Mouse (Mus musculus) liver, postnatal 0 days (tissue): Measurements from ENCODE around the gene Mrpl28. TPM values are rescaled to one million over a fixed set of nuclear protein-coding genes. Genes with fewer than 3 reads are reported as not detected.
"Not testable (repeated sequence)": the region's sequence is repeated elsewhere in the genome, so short reads cannot be mapped to it uniquely, and the experiment has no call there.

Experiments used
- ATAC-seq: fragments of 200-750 bp; cut with Nextera tagmentation; 2 replicates; pipeline ENCODE4 v1.8.0; 2017; ENCODE audit warnings: mild to moderate bottlenecking, moderate library complexity
- DNase-seq: peaks from one replicate; pipeline ENCODE4 v3.0.0-alpha.2; 2016
- H3K27ac ChIP-seq: fragments of 300-500 bp; sonication (generic); 2 replicates; pipeline ENCODE4 v1.5.1; 2014; ENCODE audit warnings: antibody characterized with exemption, moderate library complexity, mild to moderate bottlenecking, low read depth
- H3K27me3 ChIP-seq: fragments of 300-500 bp; sonication (generic); 2 replicates; pipeline ENCODE4 v1.6.1; 2014; ENCODE audit warnings: low read length, control low read depth, mixed read lengths; ENCODE audit not compliant: insufficient read depth
- H3K36me3 ChIP-seq: fragments of 300-500 bp; sonication (generic); replicated peaks from 2 replicates; pipeline ENCODE4 v1.6.1; 2014; ENCODE audit warnings: mild to moderate bottlenecking, control low read depth, low read length, moderate library complexity, mixed read lengths; ENCODE audit not compliant: insufficient read depth
- H3K4me1 ChIP-seq: fragments of 300-500 bp; sonication (generic); 2 replicates; pipeline ENCODE4 v1.6.1; 2014; ENCODE audit warnings: antibody characterized with exemption, mild to moderate bottlenecking, control low read depth; ENCODE audit not compliant: insufficient read depth
- H3K4me2 ChIP-seq: fragments of 300-500 bp; sonication (generic); 2 replicates; pipeline ENCODE4 v1.6.1; 2014; ENCODE audit warnings: low read depth, mild to moderate bottlenecking, low read length, moderate library complexity, mixed read lengths
- H3K4me3 ChIP-seq: fragments of 300-500 bp; sonication (generic); 2 replicates; pipeline ENCODE4 v1.5.1; 2014; ENCODE audit warnings: low read depth, low read length
- H3K9ac ChIP-seq: fragments of 300-500 bp; sonication (generic); replicated peaks from 2 replicates; pipeline ENCODE4 v1.6.1; 2014; ENCODE audit warnings: mild to moderate bottlenecking, moderate library complexity
- H3K9me3 ChIP-seq: fragments of 300-500 bp; sonication (generic); 2 replicates; pipeline ENCODE4 v1.6.1; 2016; ENCODE audit warnings: mild to moderate bottlenecking, control low read depth, low read length, mixed read lengths
- CTCF ChIP-seq: sonication (generic); IDR thresholded peaks from 2 replicates; pipeline ENCODE4 v1.5.1; 2016; ENCODE audit warnings: antibody characterized with exemption, low read depth
- EP300 ChIP-seq: IDR thresholded peaks from 2 replicates; pipeline ENCODE4 v1.6.1; 2016; ENCODE audit warnings: antibody characterized with exemption, low read depth, mild to moderate bottlenecking
- WGBS: fragments of 180-500 bp; shearing (Covaris S2); extraction: QIAGEN DNeasy Blood & Tissue Kit; methylation state at CpG from one replicate; pipeline ENCODE4 v1.1.7; 2014; ENCODE audit not compliant: insufficient replicate concordance; 5-methylcytosine and 5-hydroxymethylcytosine counted together
- polyA plus RNA-seq: library from polyadenylated mRNA; unstranded; fragments of >200 nt; fragmentation: Nextera tagmentation; extraction: Ambion mirVana; gene quantifications from 2 replicates; pipeline ENCODE4 v1.2.1, GENCODE M21; 2015

The Mrpl28 gene
- polyA plus RNA-seq, 1 experiment from 2014 or later = 85.9 TPM

DNA sequence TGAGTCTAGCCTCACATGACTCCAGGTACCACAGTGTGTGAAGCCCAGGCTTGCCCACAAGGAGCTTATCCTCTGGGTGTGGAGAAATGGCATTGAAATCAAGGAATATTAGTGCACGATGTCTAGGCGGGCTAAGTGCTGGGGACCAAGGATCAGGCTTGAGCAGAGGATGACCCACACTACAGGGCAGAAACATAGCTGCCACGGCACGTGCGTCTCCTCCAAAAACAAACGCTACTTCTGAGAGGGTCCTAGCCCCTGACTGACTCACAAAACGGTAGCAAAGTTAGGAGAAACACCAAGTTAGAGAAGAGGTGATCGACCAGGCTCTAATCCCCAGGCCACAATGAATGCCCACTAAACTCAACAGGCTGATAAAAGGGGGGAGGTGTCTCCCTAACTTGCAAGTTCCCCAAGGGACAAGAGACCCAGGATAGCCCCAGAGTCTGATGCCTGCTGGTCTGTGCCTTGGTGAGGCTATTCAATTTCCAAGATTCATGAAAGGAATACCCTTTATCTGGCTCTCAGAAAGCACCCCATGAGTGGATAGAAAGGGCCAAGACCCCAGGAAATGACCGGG, 28.7 kb upstream of the Mrpl28 start:
- H3K9me3 ChIP-seq = no peaks in the 10 kb centered on the region
- no peaks in the 10 kb centered on the region for H3K27me3 ChIP-seq
- WGBS = 34% methylated on average over 9 of the region's 9 CpGs
- no peak for ATAC-seq
- H3K27ac ChIP-seq = no peak overlapping the region
- no peaks in the 10 kb centered on the region for H3K36me3 ChIP-seq
- peaks cover 12% of the 10 kb centered on the region for H3K4me1 ChIP-seq
- H3K4me3 ChIP-seq = peak overlapping the region; percentile 50
- no peak for DNase-seq
- peak overlapping the region; percentile 85 for H3K4me2 ChIP-seq
- H3K9ac ChIP-seq = peak overlapping the region; percentile 63
- TF ChIP-seq EP300 (no peak), CTCF (no peak)

- ATAC-seq (peak; percentile 75), DNase-seq (peak; percentile 70)
- TF ChIP-seq CTCF = no peak
- no peak for TF ChIP-seq EP300
- peak within 1 kb of the TSS; percentile 85 for H3K4me2 ChIP-seq
- 2% methylated on average over 47 of the region's 47 CpGs for WGBS
- H3K4me3 ChIP-seq = peak within 1 kb of the TSS; percentile 50
- no peak within 1 kb of the TSS for H3K27ac ChIP-seq
- H3K9me3 ChIP-seq = no peaks in the 10 kb centered on the region
- H3K9ac ChIP-seq = peak within 1 kb of the TSS; percentile 63
- H3K36me3 ChIP-seq = no peaks in the 10 kb centered on the region
- H3K4me1 ChIP-seq = peaks cover 12% of the 10 kb centered on the region
- no peaks in the 10 kb centered on the region for H3K27me3 ChIP-seq
These were observed 28.1 kb upstream of the Mrpl28 start, which contains the start of gene Nme4 for GRCm38 (mm10) chr17:26095121-26095740. Gene Nme4, minus strand, starts transcription at chr17:26095602.

GRCm38 (mm10) chr17:26098461-26098860, 24.8 kb upstream of the Mrpl28 start:
- Histone ChIP-seq H3K9ac (no peak overlapping the region), H3K4me3 (no peak overlapping the region), H3K4me2 (no peak overlapping the region), H3K27me3 (no peaks in the 10 kb centered on the region), H3K9me3 (no peaks in the 10 kb centered on the region), H3K4me1 (peaks cover 12% of the 10 kb centered on the region), H3K36me3 (no peaks in the 10 kb centered on the region), H3K27ac (no peak overlapping the region)
- no peak for DNase-seq
- 80% methylated on average over 7 of the region's 7 CpGs for WGBS
- no peak for TF ChIP-seq CTCF
- TF ChIP-seq EP300 = no peak
- no peak for ATAC-seq

DNA sequence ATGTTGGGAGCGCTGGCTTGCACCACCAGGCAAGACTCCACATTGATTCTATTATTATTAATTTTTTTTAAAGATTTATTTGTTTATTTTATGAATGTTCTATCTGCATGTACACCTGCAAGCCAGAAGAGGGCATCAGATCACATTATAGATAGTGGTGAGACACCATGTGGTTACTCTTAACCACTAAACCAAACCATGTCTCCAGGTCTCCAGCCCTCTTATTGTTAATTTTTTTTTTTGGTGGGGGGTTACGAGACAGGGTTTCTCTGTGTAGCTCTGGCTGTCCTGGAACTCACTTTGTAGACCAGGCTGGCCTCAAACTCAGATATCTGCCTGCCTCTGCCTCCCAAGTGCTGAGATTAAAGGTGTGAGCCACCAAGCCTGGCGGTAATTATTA, 24.0 kb upstream of the Mrpl28 start:
- not testable (repeated sequence) for H3K9me3 ChIP-seq, ATAC-seq, H3K27ac ChIP-seq, H3K4me2 ChIP-seq, DNase-seq, H3K27me3 ChIP-seq, H3K4me3 ChIP-seq, H3K9ac ChIP-seq, H3K36me3 ChIP-seq
- H3K4me1 ChIP-seq = peaks cover 12% of the 10 kb centered on the region
- 58% methylated on average over 3 of the region's 3 CpGs for WGBS
- TF ChIP-seq CTCF = peak; percentile 46

- H3K27ac ChIP-seq = no peak overlapping the region
- H3K36me3 ChIP-seq = no peaks in the 10 kb centered on the region
- H3K4me2 ChIP-seq = no peak overlapping the region
- no peak for TF ChIP-seq EP300
- TF ChIP-seq CTCF = no peak
- H3K9me3 ChIP-seq = no peaks in the 10 kb centered on the region
- no peaks in the 10 kb centered on the region for H3K27me3 ChIP-seq
- DNase-seq (no peak), ATAC-seq (no peak)
- H3K4me1 ChIP-seq = peaks cover 5% of the 10 kb centered on the region
- no peak overlapping the region for H3K9ac ChIP-seq
- WGBS = 49% methylated on average over 2 of the region's 2 CpGs
- no peak overlapping the region for H3K4me3 ChIP-seq
These were observed 23.1 kb upstream of the Mrpl28 start for GRCm38 (mm10) chr17:26100166-26100565.

DNA sequence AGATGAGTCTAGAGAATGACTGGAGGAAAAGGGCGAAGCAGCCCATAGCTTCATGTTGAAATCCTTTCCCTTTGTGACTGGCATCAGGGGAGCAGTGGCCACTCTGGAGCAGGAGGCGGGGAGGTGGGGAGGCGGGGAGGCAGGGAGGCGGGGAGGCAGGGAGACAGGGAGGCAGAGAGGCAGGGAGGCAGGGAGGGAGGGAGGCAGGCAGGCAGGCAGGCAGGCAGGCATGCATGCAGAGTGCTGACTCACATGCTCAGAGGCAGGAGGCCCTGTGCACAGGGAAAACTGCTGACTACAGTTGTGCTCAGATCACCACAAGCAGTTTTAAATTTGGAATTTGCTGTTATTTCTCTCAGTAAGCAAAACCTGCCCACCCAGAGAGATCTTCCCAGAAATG, 21.8 kb upstream of the Mrpl28 start:
- no peak for DNase-seq
- no peak overlapping the region for H3K27ac ChIP-seq
- 63% methylated on average over 3 of the region's 4 CpGs for WGBS
- no peak overlapping the region for H3K9ac ChIP-seq
- H3K36me3 ChIP-seq = no peaks in the 10 kb centered on the region
- H3K4me3 ChIP-seq = no peak overlapping the region
- TF ChIP-seq EP300 (no peak), CTCF (no peak)
- no peak overlapping the region for H3K4me2 ChIP-seq
- no peaks in the 10 kb centered on the region for H3K9me3 ChIP-seq
- no peaks in the 10 kb centered on the region for H3K4me1 ChIP-seq
- ATAC-seq = peak; percentile 40
- H3K27me3 ChIP-seq = no peaks in the 10 kb centered on the region
